Comparison of ENCODE assay signal across 24 mouse cellular contexts in the genomic region with DNA sequence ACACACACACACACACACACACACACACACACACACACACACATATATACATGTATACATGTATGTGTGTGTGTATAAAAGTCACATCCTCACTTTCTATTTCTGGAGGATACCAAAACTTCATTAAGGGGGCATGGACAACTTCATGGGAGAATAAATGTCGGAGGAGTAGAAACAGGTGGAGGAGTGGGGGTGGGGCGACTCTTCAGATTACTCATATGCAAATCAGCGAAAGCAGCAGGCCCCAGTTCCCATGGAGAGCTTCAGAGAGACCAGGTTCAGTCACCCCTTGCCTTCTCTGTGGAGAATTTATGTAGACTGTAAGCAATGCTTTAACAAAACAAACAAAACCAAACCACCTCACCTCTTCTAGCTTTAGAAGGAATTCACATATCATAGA. TPM values are rescaled to one million over a fixed set of nuclear protein-coding genes. Genes with fewer than 3 reads are reported as not detected.
DNase-seq lines count a peak whose midpoint lies in the region; ATAC-seq and TF ChIP-seq lines count a peak whose summit lies in the region.
"Had no signal": no experiment of that assay in that cellular context is flagged by ENCODE, and none has a peak within 500 bp of the region (broad histone marks: within the 10 kb centered on the region; RNA-seq: fewer than 3 reads in every experiment).

No protein-coding gene starts in this region.

- peak; percentile 22 for DNase-seq in kidney, postnatal 10 days
- no peak for DNase-seq in kidney, adult 2 months
- peak; percentile 91 for DNase-seq in A20 (ENCODE audit: low read depth, low spot score)
- DNase-seq in ES-CJ7 (ENCODE audit: low read depth, low spot score): peak; percentile 69
- no peak for DNase-seq in frontal cortex, postnatal 25 days (ENCODE audit: low spot score in 2 of 2)
- no peak for DNase-seq in right cerebral cortex, postnatal 4 days
- DNase-seq: adrenal gland, postnatal 36 days; cerebellum, adult 9-10 months; forebrain, postnatal 0 days; gastrocnemius, postnatal 14 days; lung, adult 2 months; lung, postnatal 4 days had no signal

- H3K27me3 ChIP-seq in kidney, adult 2 months (replicated peaks; ENCODE audit: control insufficient read depth, insufficient read depth, low read length): no peaks in the 10 kb centered on the region

- no peak for TF ChIP-seq POLR2A in kidney, adult 2 months (IDR thresholded peaks at IDR 0.05; ENCODE audit: low read depth, low read length)

- TF ChIP-seq CTCF in kidney, adult 2 months (conservative IDR thresholded peaks at IDR 0.05; ENCODE audit: insufficient read depth, insufficient read length, low read depth, low read length): no peak

- peak; percentile 10 for ATAC-seq in inflammation-experienced regulatory T-cells, adult 6 months
- ATAC-seq: activated CD4-positive, CD25-positive, alpha-beta regulatory T cell, adult 4 months; forebrain, postnatal 0 days; intestine, embryonic 16.5 days had no signal

- H3K4me1 ChIP-seq in kidney, adult 2 months (ENCODE audit: control insufficient read depth, insufficient read depth, low read length): 0 out of 2 replicates have a peak, but pooled peaks cover 7% of the 10 kb centered on the region

- WGBS in kidney, adult 2 months: 47% methylated on average over 3 of the region's 3 CpGs

- no peak overlapping the region for H3K4me3 ChIP-seq in kidney, adult 2 months (ENCODE audit: insufficient read depth, low read depth, low read length)
- H3K4me3 ChIP-seq: hindbrain, embryonic 12.5 days; left cerebral cortex, adult 2 months; limb, embryonic 10.5 days; midbrain, embryonic 12.5 days; myocyte had no signal

- H3K36me3 ChIP-seq in kidney, adult 2 months (ENCODE audit: control insufficient read depth, insufficient read depth, low read length): no peaks in the 10 kb centered on the region
- H3K36me3 ChIP-seq: hindbrain, embryonic 12.5 days; limb, embryonic 10.5 days; midbrain, embryonic 12.5 days had no signal

- no peak overlapping the region for H3K27ac ChIP-seq in kidney, adult 2 months (ENCODE audit: insufficient read depth, low read depth, low read length)
- H3K27ac ChIP-seq: hindbrain, embryonic 12.5 days; left cerebral cortex, adult 2 months; limb, embryonic 10.5 days; midbrain, embryonic 12.5 days had no signal

RNA-seq across cellular contexts. Expression of a gene that starts 2.1 kb away (rescaled TPM):
- 25.2 and 30.8 TPM in 2 replicates for polyA plus RNA-seq in kidney, adult 2 months (2012; rRNA removed)
- 100 to 1,000 TPM; 172 to 278 (median 216) TPM for polyA plus RNA-seq in inflammation-experienced regulatory T-cells, adult 6 months (2017; shearing (Covaris generic))

RNA-seq across cellular contexts. Expression of a gene that starts 2.1 kb away (rescaled TPM):
- 2.5 and 4.3 TPM in 2 replicates for polyA plus RNA-seq in kidney, adult 2 months (2012; rRNA removed)
- 10 to 100 TPM; 34.8 to 58.6 (median 47.4) TPM for polyA plus RNA-seq in inflammation-experienced regulatory T-cells, adult 6 months (2017; shearing (Covaris generic))

RNA-seq across cellular contexts. Expression of a gene that starts 30.6 kb away (rescaled TPM):
- polyA plus RNA-seq in kidney, adult 2 months (2012; rRNA removed): 0.11 TPM in 1 of 2 replicates, not detected in the other
- polyA plus RNA-seq in inflammation-experienced regulatory T-cells, adult 6 months (2017; shearing (Covaris generic)): not detected
- polyA plus RNA-seq: activated CD4-positive, CD25-positive, alpha-beta regulatory T cell, adult 4 months; intestine, embryonic 16.5 days; liver, embryonic 11.5 days; lung, adult 2 months; myocyte had no signal

RNA-seq across cellular contexts. Expression of a gene that starts 39.9 kb away (rescaled TPM):
- polyA plus RNA-seq in kidney, adult 2 months (2012; rRNA removed): 2.6 and 3.1 TPM in 2 replicates
- 10 to 100 TPM; 30.9 to 47.6 (median 40.4) TPM for polyA plus RNA-seq in inflammation-experienced regulatory T-cells, adult 6 months (2017; shearing (Covaris generic))

RNA-seq across cellular contexts. Expression of a gene that starts 45.6 kb away (rescaled TPM):
- polyA plus RNA-seq in kidney, adult 2 months (2012; rRNA removed): 0.17 TPM in 1 of 2 replicates, not detected in the other
- 10 to 100 TPM; 20.5 to 29.0 (median 20.5) TPM for polyA plus RNA-seq in inflammation-experienced regulatory T-cells, adult 6 months (2017; shearing (Covaris generic))
- polyA plus RNA-seq: embryonic facial prominence, embryonic 14.5 days; forebrain, postnatal 0 days; heart, postnatal 0 days; hindbrain, embryonic 12.5 days; kidney, embryonic 16.5 days; limb, embryonic 10.5 days; liver, embryonic 11.5 days; midbrain, embryonic 12.5 days; myocyte had no signal

Comparison
In these comparisons a context has a peak if more than half of its experiments do, and no peak if none do; other contexts are left out.
1. DNase-seq: peak in kidney, postnatal 10 days (single experiment), A20 (single experiment) and ES-CJ7 (single experiment); none in kidney, adult 2 months (single experiment), frontal cortex, postnatal 25 days (0 of 2) and right cerebral cortex, postnatal 4 days (single experiment).